Mouse (Mus musculus): ENCODE results near the gene Shroom2. TPM values are rescaled to one million over a fixed set of nuclear protein-coding genes. Genes with fewer than 3 reads are reported as not detected.

Shroom2 gene
- total and polyA plus RNA-seq, 2 experiments from 2014 or later, result 82.7 to 167 TPM

DNA sequence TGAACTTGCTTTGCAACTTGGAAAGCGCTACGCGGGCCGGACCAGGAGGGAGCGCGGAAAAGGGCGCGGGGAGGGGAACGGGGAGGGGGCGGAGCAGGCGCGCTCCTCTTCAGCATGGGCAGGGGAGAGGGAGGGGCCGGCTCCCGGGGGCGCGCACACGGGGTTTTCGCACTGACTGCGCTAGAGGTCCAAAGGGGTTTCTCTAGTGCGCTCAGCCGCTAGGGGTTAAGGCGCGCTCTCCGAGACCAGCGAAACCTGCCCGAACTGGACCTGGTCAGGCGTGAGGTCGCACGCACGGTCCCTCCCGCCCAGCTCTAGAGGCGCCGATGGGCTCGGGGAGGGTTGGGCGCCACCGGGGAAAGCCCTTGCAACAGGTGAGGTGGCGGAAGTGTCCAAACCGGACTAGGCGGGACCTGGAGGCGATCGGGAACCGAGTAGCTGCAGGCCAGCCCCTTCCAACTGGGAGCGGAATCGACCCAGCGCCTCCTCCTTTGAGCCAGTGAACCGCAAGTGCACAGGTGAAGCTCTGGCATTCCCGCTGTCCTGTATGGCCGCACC lies 414 bp upstream of the Shroom2 start:
- Histone ChIP-seq H3K4me2 (ENCODE audit: low read depth) (peak overlapping the region; percentile 61), H3K27ac (ENCODE audit: low read depth, low read length) (no peak overlapping the region), H3K9ac (peak overlapping the region; percentile 55), H3K9me3 (ENCODE audit: low read length) (no peaks in the 10 kb centered on the region), H3K4me1 (ENCODE audit: insufficient read depth) (no peaks in the 10 kb centered on the region), H3K36me3 (ENCODE audit: insufficient read depth) (no peaks in the 10 kb centered on the region), H3K4me3 (ENCODE audit: low read depth, low read length) (peak overlapping the region; percentile 52), H3K27me3 (ENCODE audit: insufficient read depth, low read length) (no peaks in the 10 kb centered on the region)
- TF ChIP-seq CTCF (IDR thresholded peaks at IDR 0.05; ENCODE audit: low read depth), result no peak; the same call in 1 of the 2 replicates
- DNase-seq (peak; percentile 54), ATAC-seq (peak; percentile 92)
- WGBS, result 25% methylated on average over 46 of the region's 48 CpGs

DNA sequence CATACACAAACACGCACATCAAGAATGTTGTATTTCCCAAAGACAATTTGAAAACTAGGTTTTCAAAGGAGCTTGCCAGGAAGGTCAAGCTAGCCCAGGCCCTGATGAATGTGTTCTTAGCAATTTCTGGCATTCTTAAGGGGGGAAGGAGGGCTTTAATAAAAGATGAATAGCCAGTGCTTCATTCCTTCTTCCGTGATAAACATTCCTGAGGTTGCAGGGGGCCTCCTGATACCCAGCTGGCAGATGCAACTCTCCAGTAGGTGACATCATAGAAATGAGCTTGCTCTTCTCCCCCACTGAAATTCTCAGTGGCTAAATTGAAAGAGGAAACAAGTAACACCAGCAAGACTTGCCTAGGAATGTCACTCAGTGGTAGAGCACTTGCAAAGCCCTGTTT lies 5.1 kb downstream of the Shroom2 start:
- H3K9ac ChIP-seq, result no peak overlapping the region
- H3K36me3 ChIP-seq (ENCODE audit: insufficient read depth), result no peaks in the 10 kb centered on the region
- no peaks in the 10 kb centered on the region for H3K4me1 ChIP-seq (ENCODE audit: insufficient read depth)
- 47% methylated on average over 2 of the region's 2 CpGs for WGBS
- no peak overlapping the region for H3K4me2 ChIP-seq (ENCODE audit: low read depth)
- TF ChIP-seq CTCF (IDR thresholded peaks at IDR 0.05; ENCODE audit: low read depth), result no peak
- no peaks in the 10 kb centered on the region for H3K9me3 ChIP-seq (ENCODE audit: low read length)
- no peak for ATAC-seq
- H3K27ac ChIP-seq (ENCODE audit: low read depth, low read length), result no peak overlapping the region
- DNase-seq, result no peak
- no peaks in the 10 kb centered on the region for H3K27me3 ChIP-seq (ENCODE audit: insufficient read depth, low read length)
- no peak overlapping the region for H3K4me3 ChIP-seq (ENCODE audit: low read depth, low read length)

DNA sequence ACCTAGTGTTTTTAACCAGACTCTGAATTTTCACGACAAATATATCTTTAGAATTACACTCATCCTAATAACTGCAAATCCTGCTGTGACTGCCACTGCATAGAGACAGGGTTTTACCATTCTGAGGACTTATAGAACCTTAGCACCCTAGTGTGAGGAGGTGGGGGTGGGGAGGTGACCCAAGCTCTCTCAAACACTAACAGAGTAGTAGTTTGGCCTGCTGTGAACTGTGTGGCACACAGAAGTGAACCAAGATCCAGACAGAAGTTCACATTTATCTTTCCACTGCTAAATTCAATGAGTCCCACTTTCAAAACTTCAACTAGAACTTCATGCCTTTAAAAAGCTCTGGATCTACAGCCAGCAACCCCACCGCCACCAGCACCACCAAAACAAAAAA lies 6.4 kb downstream of the Shroom2 start:
- no peak for TF ChIP-seq CTCF (IDR thresholded peaks at IDR 0.05; ENCODE audit: low read depth)
- H3K27me3 ChIP-seq (ENCODE audit: insufficient read depth, low read length), result no peaks in the 10 kb centered on the region
- no peak for ATAC-seq
- H3K9ac ChIP-seq, result no peak overlapping the region
- H3K27ac ChIP-seq (ENCODE audit: low read depth, low read length), result no peak overlapping the region
- no peak overlapping the region for H3K4me2 ChIP-seq (ENCODE audit: low read depth)
- H3K36me3 ChIP-seq (ENCODE audit: insufficient read depth), result no peaks in the 10 kb centered on the region
- H3K9me3 ChIP-seq (ENCODE audit: low read length), result no peaks in the 10 kb centered on the region
- no peaks in the 10 kb centered on the region for H3K4me1 ChIP-seq (ENCODE audit: insufficient read depth)
- 54% methylated on average over 2 of the region's 2 CpGs for WGBS
- no peak for DNase-seq
- no peak overlapping the region for H3K4me3 ChIP-seq (ENCODE audit: low read depth, low read length)

DNA sequence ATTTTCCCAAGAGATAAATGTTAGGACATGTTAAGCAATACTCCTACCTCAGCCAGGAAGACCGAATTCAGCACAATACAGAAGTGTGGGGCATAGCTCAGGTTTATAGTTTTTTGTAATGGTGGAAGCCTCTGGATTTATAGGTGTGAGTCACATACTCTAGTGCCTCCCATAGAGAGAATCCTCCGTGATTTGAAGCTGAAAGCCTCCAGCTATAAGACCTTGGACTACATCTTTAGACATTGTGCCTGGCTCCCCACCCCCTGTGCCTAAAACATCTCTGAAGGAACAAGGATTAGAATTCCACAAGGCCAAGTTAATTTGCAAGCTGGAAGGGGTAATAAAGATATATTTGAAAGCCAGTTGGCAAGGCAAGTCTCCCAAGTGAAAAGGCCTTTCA lies 6.8 kb downstream of the Shroom2 start:
- H3K9ac ChIP-seq, result no peak overlapping the region
- H3K27me3 ChIP-seq (ENCODE audit: insufficient read depth, low read length), result no peaks in the 10 kb centered on the region
- no peak overlapping the region for H3K27ac ChIP-seq (ENCODE audit: low read depth, low read length)
- no peak overlapping the region for H3K4me3 ChIP-seq (ENCODE audit: low read depth, low read length)
- no peak for TF ChIP-seq CTCF (IDR thresholded peaks at IDR 0.05; ENCODE audit: low read depth)
- no peak for DNase-seq
- H3K9me3 ChIP-seq (ENCODE audit: low read length), result no peaks in the 10 kb centered on the region
- 39% methylated on average over 2 of the region's 2 CpGs for WGBS
- H3K36me3 ChIP-seq (ENCODE audit: insufficient read depth), result no peaks in the 10 kb centered on the region
- H3K4me2 ChIP-seq (ENCODE audit: low read depth), result no peak overlapping the region
- H3K4me1 ChIP-seq (ENCODE audit: insufficient read depth), result no peaks in the 10 kb centered on the region
- ATAC-seq, result no peak

DNA sequence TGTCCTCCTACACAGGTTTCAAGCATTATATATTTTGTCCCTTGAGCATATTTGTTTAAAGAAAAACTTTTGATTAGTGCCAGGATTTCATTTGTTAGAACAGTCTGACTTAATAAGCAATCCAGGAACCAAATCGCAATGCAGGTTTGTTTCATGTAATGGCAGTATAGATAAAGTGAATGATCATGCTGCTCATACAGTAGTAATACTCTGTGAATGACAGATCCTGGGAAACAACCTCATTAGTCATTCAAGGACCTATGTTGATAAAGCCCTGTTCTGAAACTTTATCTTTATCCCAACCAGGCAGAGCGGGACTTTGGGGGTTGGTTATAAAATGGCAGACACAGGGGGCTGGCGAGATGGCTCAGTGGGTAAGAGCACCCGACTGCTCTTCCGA lies 13.0 kb downstream of the Shroom2 start:
- Histone ChIP-seq H3K27ac (ENCODE audit: low read depth, low read length) (no peak overlapping the region), H3K27me3 (ENCODE audit: insufficient read depth, low read length) (no peaks in the 10 kb centered on the region), H3K9ac (no peak overlapping the region), H3K36me3 (ENCODE audit: insufficient read depth) (no peaks in the 10 kb centered on the region), H3K4me1 (ENCODE audit: insufficient read depth) (no peaks in the 10 kb centered on the region), H3K9me3 (ENCODE audit: low read length) (no peaks in the 10 kb centered on the region), H3K4me2 (ENCODE audit: low read depth) (no peak overlapping the region), H3K4me3 (ENCODE audit: low read depth, low read length) (no peak overlapping the region)
- TF ChIP-seq CTCF (IDR thresholded peaks at IDR 0.05; ENCODE audit: low read depth), result no peak
- DNase-seq, result no peak
- 90% methylated on average over 5 of the region's 5 CpGs for WGBS
- ATAC-seq, result no peak

DNA sequence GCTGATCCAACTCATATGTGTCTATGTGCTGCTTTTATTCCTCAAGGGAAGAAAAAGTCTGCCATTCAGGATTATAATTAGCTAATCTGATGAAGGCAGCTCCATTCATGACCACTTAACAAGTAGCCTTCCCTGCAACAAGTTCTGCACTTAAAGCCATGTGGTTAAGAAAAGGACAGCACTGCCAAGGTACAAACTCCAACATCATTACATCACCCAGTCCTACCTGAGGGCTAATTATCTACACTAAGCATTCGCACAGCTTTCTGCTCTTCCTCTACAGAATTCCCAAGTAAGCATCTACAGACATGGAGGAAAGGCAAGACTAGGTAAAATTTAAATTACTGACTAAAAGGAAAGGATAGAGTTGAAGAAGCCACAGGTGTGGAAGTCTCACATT lies 13.4 kb downstream of the Shroom2 start:
- Histone ChIP-seq H3K27me3 (ENCODE audit: insufficient read depth, low read length) (no peaks in the 10 kb centered on the region), H3K36me3 (ENCODE audit: insufficient read depth) (no peaks in the 10 kb centered on the region), H3K9me3 (ENCODE audit: low read length) (no peaks in the 10 kb centered on the region), H3K4me2 (ENCODE audit: low read depth) (no peak overlapping the region), H3K27ac (ENCODE audit: low read depth, low read length) (no peak overlapping the region), H3K4me3 (ENCODE audit: low read depth, low read length) (no peak overlapping the region), H3K4me1 (ENCODE audit: insufficient read depth) (no peaks in the 10 kb centered on the region), H3K9ac (no peak overlapping the region)
- WGBS, result 77% methylated on average over 1 of the region's 1 CpGs
- DNase-seq (no peak), ATAC-seq (no peak)
- TF ChIP-seq CTCF (IDR thresholded peaks at IDR 0.05; ENCODE audit: low read depth), result no peak

DNA sequence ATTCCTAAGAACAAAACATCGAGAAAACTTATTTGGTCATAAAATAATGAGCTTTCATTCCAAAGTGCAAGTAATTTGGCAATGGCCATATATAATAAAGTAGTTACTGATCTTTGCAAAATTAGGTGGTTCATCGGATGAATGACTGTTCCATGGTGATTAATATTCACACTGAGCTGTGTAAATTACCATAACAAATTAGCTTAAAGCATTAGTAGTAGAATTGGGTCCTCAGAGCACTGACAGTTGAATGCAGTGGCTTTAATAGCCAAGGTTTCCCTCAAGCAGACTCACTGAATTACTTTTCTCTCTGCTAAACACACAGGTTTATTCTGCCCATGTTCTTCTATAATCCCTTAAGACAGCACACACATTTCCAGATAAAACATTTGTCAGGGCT lies 23.3 kb downstream of the Shroom2 start:
- no peak for TF ChIP-seq CTCF (IDR thresholded peaks at IDR 0.05; ENCODE audit: low read depth)
- 39% methylated on average over 2 of the region's 2 CpGs for WGBS
- ATAC-seq, result no peak
- no peak overlapping the region for H3K4me2 ChIP-seq (ENCODE audit: low read depth)
- H3K36me3 ChIP-seq (ENCODE audit: insufficient read depth), result no peaks in the 10 kb centered on the region
- no peak for DNase-seq
- H3K9ac ChIP-seq, result no peak overlapping the region
- no peak overlapping the region for H3K4me3 ChIP-seq (ENCODE audit: low read depth, low read length)
- H3K9me3 ChIP-seq (ENCODE audit: low read length), result no peaks in the 10 kb centered on the region
- no peaks in the 10 kb centered on the region for H3K27me3 ChIP-seq (ENCODE audit: insufficient read depth, low read length)
- no peak overlapping the region for H3K27ac ChIP-seq (ENCODE audit: low read depth, low read length)
- H3K4me1 ChIP-seq (ENCODE audit: insufficient read depth), result no peaks in the 10 kb centered on the region

DNA sequence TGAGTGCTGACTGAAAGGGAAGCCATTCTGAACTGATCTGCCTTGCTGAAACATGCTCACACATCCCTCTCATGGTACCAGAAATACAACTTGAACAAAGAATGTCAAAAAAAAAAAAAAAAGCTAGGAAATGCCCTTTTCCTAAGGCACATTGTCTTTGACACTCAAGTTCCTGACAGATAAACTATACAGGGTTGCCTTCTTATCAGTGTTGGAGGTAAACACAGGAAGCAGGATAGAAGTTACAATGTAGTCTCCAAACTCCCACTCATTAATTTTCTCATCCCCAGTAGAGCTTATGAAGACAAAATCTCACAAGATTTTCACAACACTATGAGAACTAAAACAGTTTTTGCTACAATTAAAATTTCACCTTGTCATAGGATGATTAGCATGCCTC lies 25.6 kb downstream of the Shroom2 start:
- TF ChIP-seq CTCF (IDR thresholded peaks at IDR 0.05; ENCODE audit: low read depth), result no peak
- no peak overlapping the region for H3K9ac ChIP-seq
- H3K27ac ChIP-seq (ENCODE audit: low read depth, low read length), result no peak overlapping the region
- H3K4me3 ChIP-seq (ENCODE audit: low read depth, low read length), result no peak overlapping the region
- ATAC-seq (no peak), DNase-seq (no peak)
- no peaks in the 10 kb centered on the region for H3K27me3 ChIP-seq (ENCODE audit: insufficient read depth, low read length)
- H3K36me3 ChIP-seq (ENCODE audit: insufficient read depth), result no peaks in the 10 kb centered on the region
- no peaks in the 10 kb centered on the region for H3K9me3 ChIP-seq (ENCODE audit: low read length)
- H3K4me2 ChIP-seq (ENCODE audit: low read depth), result no peak overlapping the region
- no peaks in the 10 kb centered on the region for H3K4me1 ChIP-seq (ENCODE audit: insufficient read depth)

All from forebrain, postnatal 0 days (tissue).